Mouse (Mus musculus): ENCODE data around the gene Tex50.
"Not testable (repeated sequence)": the region's sequence is repeated elsewhere in the genome, so short reads cannot be mapped to it uniquely, and the experiment has no call there.

Tex50 gene

DNA sequence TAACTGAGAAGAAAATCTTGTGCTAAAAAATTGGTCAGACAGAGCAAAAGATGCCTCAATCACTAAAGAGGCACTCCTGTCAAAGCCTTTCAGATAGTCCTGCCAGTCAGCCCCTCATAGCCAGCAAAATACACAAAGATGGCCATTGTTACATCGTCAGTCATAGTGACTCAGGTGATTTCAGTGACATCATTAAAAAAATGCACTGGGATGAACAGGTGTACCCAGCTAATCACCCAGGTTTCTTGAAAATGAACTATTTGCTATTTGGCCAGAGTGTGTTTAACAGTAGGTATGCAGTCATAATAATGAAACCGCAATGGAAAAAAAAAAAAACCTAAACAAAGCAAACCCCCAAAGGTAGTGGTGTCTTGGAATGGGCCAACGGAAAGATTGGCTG lies at the start of gene Tex50:
Tex50 (minus strand) TSS at position 101 of the 400 bp plus-strand sequence.
- no peak for DNase-seq (ENCODE audit: low read depth, low spot score)
- Histone ChIP-seq H3K36me3 (ENCODE audit: control insufficient read depth, insufficient read depth, low read length, poor library complexity, severe bottlenecking) (no peaks in the 10 kb centered on the region), H3K27me3 (ENCODE audit: control insufficient read depth, insufficient read depth, low read length, poor library complexity, severe bottlenecking) (no peaks in the 10 kb centered on the region)

DNA sequence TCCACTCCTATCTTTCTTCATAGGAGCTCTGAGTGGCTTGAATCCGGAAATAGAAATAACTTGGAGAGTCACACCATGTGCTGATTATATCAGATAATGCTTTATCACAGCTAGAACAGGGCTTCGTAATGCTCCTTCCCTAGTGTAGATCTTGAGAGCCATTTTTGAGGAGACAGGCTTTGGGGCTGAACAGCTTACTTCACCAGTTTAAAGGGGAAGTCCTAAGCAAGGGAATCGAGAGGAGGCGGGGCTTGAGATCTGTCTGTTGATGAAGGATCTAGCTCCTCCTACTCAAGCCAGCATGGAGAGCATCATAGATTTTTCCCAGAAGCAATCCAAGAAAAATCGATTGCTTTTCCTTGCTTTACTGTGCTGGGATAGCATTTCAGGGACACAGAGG lies 40.7 kb upstream of the Tex50 start:
- Histone ChIP-seq H3K36me3 (ENCODE audit: control insufficient read depth, insufficient read depth, low read length, poor library complexity, severe bottlenecking) (no peaks in the 10 kb centered on the region), H3K27me3 (ENCODE audit: control insufficient read depth, insufficient read depth, low read length, poor library complexity, severe bottlenecking) (no peaks in the 10 kb centered on the region)
- no peak for DNase-seq (ENCODE audit: low read depth, low spot score)

- not testable (repeated sequence) for DNase-seq (ENCODE audit: low read depth, low spot score); H3K27me3 ChIP-seq (ENCODE audit: control insufficient read depth, insufficient read depth, low read length, poor library complexity, severe bottlenecking); H3K36me3 ChIP-seq (ENCODE audit: control insufficient read depth, insufficient read depth, low read length, poor library complexity, severe bottlenecking)
Measured at GRCm38 (mm10) chr1:161196364-161196763, 37.2 kb upstream of the Tex50 start.

- DNase-seq (ENCODE audit: low read depth, low spot score): peak; percentile 71
- H3K36me3 ChIP-seq (ENCODE audit: control insufficient read depth, insufficient read depth, low read length, poor library complexity, severe bottlenecking): no peaks in the 10 kb centered on the region
- no peaks in the 10 kb centered on the region for H3K27me3 ChIP-seq (ENCODE audit: control insufficient read depth, insufficient read depth, low read length, poor library complexity, severe bottlenecking)
Measured at GRCm38 (mm10) chr1:161195541-161196351, 36.6 kb upstream of the Tex50 start.

- Histone ChIP-seq H3K36me3 (ENCODE audit: control insufficient read depth, insufficient read depth, low read length, poor library complexity, severe bottlenecking) (no peaks in the 10 kb centered on the region), H3K27me3 (ENCODE audit: control insufficient read depth, insufficient read depth, low read length, poor library complexity, severe bottlenecking) (no peaks in the 10 kb centered on the region; the same call in 1 of the 2 replicates)
- DNase-seq (ENCODE audit: low read depth, low spot score): no peak
Measured at GRCm38 (mm10) chr1:161190253-161190910, 31.3 kb upstream of the Tex50 start.

GRCm38 (mm10) chr1:161185431-161185830 lies 26.3 kb upstream of the Tex50 start:
- no peaks in the 10 kb centered on the region; the same call in 1 of the 2 replicates for H3K27me3 ChIP-seq (ENCODE audit: control insufficient read depth, insufficient read depth, low read length, poor library complexity, severe bottlenecking)
- no peaks in the 10 kb centered on the region for H3K36me3 ChIP-seq (ENCODE audit: control insufficient read depth, insufficient read depth, low read length, poor library complexity, severe bottlenecking)
- DNase-seq (ENCODE audit: low read depth, low spot score): no peak

- H3K27me3 ChIP-seq (ENCODE audit: control insufficient read depth, insufficient read depth, low read length, poor library complexity, severe bottlenecking): no peaks in the 10 kb centered on the region
- DNase-seq (ENCODE audit: low read depth, low spot score): no peak
- H3K36me3 ChIP-seq (ENCODE audit: control insufficient read depth, insufficient read depth, low read length, poor library complexity, severe bottlenecking): no peaks in the 10 kb centered on the region
Measured at GRCm38 (mm10) chr1:161183677-161184076, 24.6 kb upstream of the Tex50 start.

DNA sequence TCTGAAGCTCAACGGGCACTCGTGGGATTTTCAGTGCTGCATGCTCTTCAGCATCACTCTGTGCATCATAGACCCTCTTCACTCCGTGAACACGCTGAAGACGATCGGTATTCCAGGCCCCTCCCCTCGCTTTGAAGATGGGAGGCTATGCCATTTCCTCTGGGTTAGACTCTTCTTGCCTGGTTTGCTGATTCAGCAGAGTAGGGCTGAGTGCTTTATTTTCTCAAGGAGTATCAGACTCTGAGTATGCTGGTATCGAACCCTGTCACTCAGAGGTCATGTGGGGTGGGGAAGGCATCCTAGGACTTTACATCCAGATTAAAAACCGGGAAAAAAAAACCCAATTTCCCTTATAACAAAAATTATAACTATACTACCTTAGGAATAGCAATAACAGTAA lies 23.3 kb upstream of the Tex50 start:
- no peaks in the 10 kb centered on the region for H3K36me3 ChIP-seq (ENCODE audit: control insufficient read depth, insufficient read depth, low read length, poor library complexity, severe bottlenecking)
- H3K27me3 ChIP-seq (ENCODE audit: control insufficient read depth, insufficient read depth, low read length, poor library complexity, severe bottlenecking): no peaks in the 10 kb centered on the region
- no peak for DNase-seq (ENCODE audit: low read depth, low spot score)

- Histone ChIP-seq H3K27me3 (ENCODE audit: control insufficient read depth, insufficient read depth, low read length, poor library complexity, severe bottlenecking) (no peaks in the 10 kb centered on the region), H3K36me3 (ENCODE audit: control insufficient read depth, insufficient read depth, low read length, poor library complexity, severe bottlenecking) (no peaks in the 10 kb centered on the region)
- DNase-seq (ENCODE audit: low read depth, low spot score): peak; percentile 75
Measured at GRCm38 (mm10) chr1:161180674-161181073, 21.6 kb upstream of the Tex50 start.

DNA sequence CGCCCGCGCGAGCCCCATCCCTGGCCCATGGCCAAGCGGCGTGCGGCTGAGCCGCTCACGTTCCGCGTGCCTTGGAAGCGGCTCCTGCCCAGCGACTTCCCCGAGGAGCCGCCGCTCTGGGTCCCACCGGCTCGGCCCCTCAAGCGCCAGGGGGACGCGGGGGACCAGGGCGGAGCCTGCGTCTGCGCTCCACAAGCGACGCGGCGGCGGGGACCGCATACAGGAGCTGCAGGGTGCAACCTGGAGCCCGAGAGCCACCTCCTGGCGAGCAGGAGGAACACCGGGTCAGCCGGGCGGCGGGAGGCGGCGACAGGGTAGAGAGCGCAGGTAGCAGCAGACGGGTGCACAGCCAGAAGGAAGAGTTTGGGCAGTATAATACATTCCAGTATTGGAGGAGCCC lies 11.5 kb upstream of the Tex50 start:
- H3K27me3 ChIP-seq (ENCODE audit: control insufficient read depth, insufficient read depth, low read length, poor library complexity, severe bottlenecking): no peaks in the 10 kb centered on the region
- peak; percentile 86 for DNase-seq (ENCODE audit: low read depth, low spot score)
- no peaks in the 10 kb centered on the region for H3K36me3 ChIP-seq (ENCODE audit: control insufficient read depth, insufficient read depth, low read length, poor library complexity, severe bottlenecking)

DNA sequence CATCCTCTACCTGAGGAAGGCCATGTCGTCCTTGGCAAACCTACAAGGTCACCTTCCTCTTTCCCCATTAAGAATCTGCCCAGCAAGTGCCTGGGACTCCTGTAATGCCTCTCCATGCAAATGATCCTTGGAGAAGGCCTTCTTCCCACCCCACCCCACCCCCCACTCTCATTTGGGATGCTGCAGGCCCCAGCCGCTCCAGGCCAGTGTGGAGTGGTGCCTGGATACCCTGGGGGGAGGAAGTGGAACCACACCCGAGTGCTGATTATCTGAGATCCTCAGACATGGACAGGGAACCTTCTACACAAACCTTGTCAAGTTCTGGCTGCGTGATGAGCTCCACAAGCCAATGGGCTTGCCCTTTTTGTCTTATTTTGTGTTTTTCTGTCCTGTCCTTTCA lies 1.2 kb upstream of the Tex50 start:
- Histone ChIP-seq H3K36me3 (ENCODE audit: control insufficient read depth, insufficient read depth, low read length, poor library complexity, severe bottlenecking) (no peaks in the 10 kb centered on the region), H3K27me3 (ENCODE audit: control insufficient read depth, insufficient read depth, low read length, poor library complexity, severe bottlenecking) (no peaks in the 10 kb centered on the region)
- DNase-seq (ENCODE audit: low read depth, low spot score): no peak

DNA sequence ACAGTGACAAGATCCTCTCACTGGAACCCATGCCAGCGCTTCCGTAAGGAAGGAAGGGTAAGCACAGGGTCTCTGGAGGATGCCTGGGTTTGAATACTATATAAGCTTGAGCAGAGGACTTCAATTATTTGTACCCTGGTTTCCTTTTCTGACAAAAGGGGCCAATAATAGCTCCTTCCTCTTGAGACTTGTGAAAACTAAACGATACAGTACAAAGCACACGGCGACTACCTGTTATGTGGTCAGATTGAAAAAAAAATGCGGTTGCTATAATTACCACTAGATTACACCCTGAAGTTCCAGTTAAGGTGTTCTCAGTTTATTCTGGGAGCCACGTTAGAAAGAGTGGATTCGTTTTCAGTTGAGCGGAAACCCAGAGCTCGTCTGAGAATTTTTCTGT lies 2.6 kb downstream of the Tex50 start:
- no peaks in the 10 kb centered on the region for H3K27me3 ChIP-seq (ENCODE audit: control insufficient read depth, insufficient read depth, low read length, poor library complexity, severe bottlenecking)
- H3K36me3 ChIP-seq (ENCODE audit: control insufficient read depth, insufficient read depth, low read length, poor library complexity, severe bottlenecking): no peaks in the 10 kb centered on the region
- peak; percentile 50 for DNase-seq (ENCODE audit: low read depth, low spot score)

GRCm38 (mm10) chr1:161151098-161151497 lies 8.0 kb downstream of the Tex50 start:
- DNase-seq (ENCODE audit: low read depth, low spot score): no peak
- H3K27me3 ChIP-seq (ENCODE audit: control insufficient read depth, insufficient read depth, low read length, poor library complexity, severe bottlenecking): no peaks in the 10 kb centered on the region
- no peaks in the 10 kb centered on the region for H3K36me3 ChIP-seq (ENCODE audit: control insufficient read depth, insufficient read depth, low read length, poor library complexity, severe bottlenecking)

- H3K27me3 ChIP-seq (ENCODE audit: control insufficient read depth, insufficient read depth, low read length, poor library complexity, severe bottlenecking): no peaks in the 10 kb centered on the region
- H3K36me3 ChIP-seq (ENCODE audit: control insufficient read depth, insufficient read depth, low read length, poor library complexity, severe bottlenecking): no peaks in the 10 kb centered on the region
- no peak for DNase-seq (ENCODE audit: low read depth, low spot score)
Measured at GRCm38 (mm10) chr1:161147888-161148287, 11.2 kb downstream of the Tex50 start.

GRCm38 (mm10) chr1:161145611-161146010 lies 13.5 kb downstream of the Tex50 start:
- H3K36me3 ChIP-seq (ENCODE audit: control insufficient read depth, insufficient read depth, low read length, poor library complexity, severe bottlenecking); H3K27me3 ChIP-seq (ENCODE audit: control insufficient read depth, insufficient read depth, low read length, poor library complexity, severe bottlenecking); DNase-seq (ENCODE audit: low read depth, low spot score): not testable (repeated sequence)
